Mouse (Mus musculus): ENCODE data around the gene Trappc5.

- TF ChIP-seq CTCF (IDR thresholded peaks at IDR 0.05; ENCODE audit: borderline replicate concordance, insufficient read depth, low read length): no peak
- TF ChIP-seq POLR2A (IDR thresholded peaks at IDR 0.05; ENCODE audit: low read depth, low read length): no peak
These were observed 5.7 kb upstream of the Trappc5 start for GRCm38 (mm10) chr8:3670388-3670787.
